In genomic region chr6:147506074-147506473, GRCm38 (mm10) we compare ENCODE assay signal across 12 mouse cellular contexts. TPM values are rescaled to one million over a fixed set of nuclear protein-coding genes. Genes with fewer than 3 reads are reported as not detected.
DNase-seq lines count a peak whose midpoint lies in the region; ATAC-seq lines count a peak whose summit lies in the region.
"Had no signal": no experiment of that assay in that cellular context is flagged by ENCODE, and none has a peak within 500 bp of the region (broad histone marks: within the 10 kb centered on the region; RNA-seq: fewer than 3 reads in every experiment).

No protein-coding gene starts in this region.

- no peaks in the 10 kb centered on the region for H3K9me3 ChIP-seq in kidney, embryonic 15.5 days (replicated peaks)
- H3K9me3 ChIP-seq in midbrain, embryonic 15.5 days, result no peaks in the 10 kb centered on the region
- H3K9me3 ChIP-seq in hindbrain, embryonic 14.5 days (ENCODE audit: control insufficient read depth, low read length), result no peaks in the 10 kb centered on the region
- H3K9me3 ChIP-seq: hindbrain, embryonic 15.5 days had no signal

- intact Hi-C loops in gastrocnemius, postnatal 14 days (cut with DNase I; ENCODE audit: low total_unique reads), result no loop called here
- intact Hi-C loops in heart, postnatal 14 days (cut with DNase I), result no loop called here

- no peaks in the 10 kb centered on the region for H3K4me1 ChIP-seq in kidney, embryonic 15.5 days
- H3K4me1 ChIP-seq in midbrain, embryonic 15.5 days, result no peaks in the 10 kb centered on the region
- H3K4me1 ChIP-seq in hindbrain, embryonic 14.5 days (replicated peaks; ENCODE audit: control insufficient read depth, insufficient read depth, low read length), result no peaks in the 10 kb centered on the region
- H3K4me1 ChIP-seq: hindbrain, embryonic 15.5 days had no signal

- H3K27ac ChIP-seq in kidney, embryonic 15.5 days, result no peak overlapping the region
- no peak overlapping the region for H3K27ac ChIP-seq in midbrain, embryonic 15.5 days
- H3K27ac ChIP-seq in hindbrain, embryonic 14.5 days, result no peak overlapping the region
- H3K27ac ChIP-seq: hindbrain, embryonic 15.5 days had no signal

- H3K4me3 ChIP-seq in kidney, embryonic 15.5 days (replicated peaks), result no peak overlapping the region
- no peak overlapping the region for H3K4me3 ChIP-seq in midbrain, embryonic 15.5 days
- H3K4me3 ChIP-seq in hindbrain, embryonic 14.5 days (replicated peaks; ENCODE audit: low read length), result no peak overlapping the region
- H3K4me3 ChIP-seq: hindbrain, embryonic 15.5 days had no signal

- H3K27me3 ChIP-seq in kidney, embryonic 15.5 days, result no peaks in the 10 kb centered on the region
- H3K27me3 ChIP-seq in midbrain, embryonic 15.5 days (replicated peaks), result no peaks in the 10 kb centered on the region
- H3K27me3 ChIP-seq in hindbrain, embryonic 14.5 days (ENCODE audit: control insufficient read depth, insufficient read depth, low read length), result no peaks in the 10 kb centered on the region
- H3K27me3 ChIP-seq: hindbrain, embryonic 15.5 days had no signal

- DNase-seq in kidney, postnatal 10 days, result peak; percentile 28
- DNase-seq in NIH3T3 (ENCODE audit: low read depth), result peak; percentile 88
- DNase-seq in gastrocnemius, postnatal 14 days, result peak; percentile 32
- DNase-seq in heart, postnatal 14 days, result peak; percentile 33 to 40
- no peak for DNase-seq in hindbrain, embryonic 14.5 days (ENCODE audit: low spot score)
- DNase-seq in frontal cortex, postnatal 25 days (ENCODE audit: low spot score in 2 of 2), result no peak
- DNase-seq: adrenal gland, adult 2 months; cerebellum, adult 9-11 months; thymus, postnatal 25 days had no signal

- no peak for ATAC-seq in kidney, embryonic 15.5 days (replicated peaks; ENCODE audit: low FRiP score)
- no peak for ATAC-seq in midbrain, embryonic 15.5 days (replicated peaks)
- no peak for ATAC-seq in hindbrain, embryonic 14.5 days (ENCODE audit: low FRiP score)

- no peaks in the 10 kb centered on the region for H3K36me3 ChIP-seq in kidney, embryonic 15.5 days
- H3K36me3 ChIP-seq in midbrain, embryonic 15.5 days (replicated peaks), result no peaks in the 10 kb centered on the region
- H3K36me3 ChIP-seq in hindbrain, embryonic 14.5 days (replicated peaks; ENCODE audit: control insufficient read depth, insufficient read depth), result no peaks in the 10 kb centered on the region
- H3K36me3 ChIP-seq: hindbrain, embryonic 15.5 days had no signal

- WGBS in kidney, embryonic 15.5 days, result 62% methylated on average over 9 of the region's 9 CpGs
- WGBS in midbrain, embryonic 15.5 days, result 86% methylated on average over 9 of the region's 9 CpGs
- 86% methylated on average over 9 of the region's 9 CpGs for WGBS in hindbrain, embryonic 14.5 days

- no peak overlapping the region for H3K4me2 ChIP-seq in kidney, embryonic 15.5 days
- no peak overlapping the region for H3K4me2 ChIP-seq in midbrain, embryonic 15.5 days
- H3K4me2 ChIP-seq in hindbrain, embryonic 14.5 days (replicated peaks), result no peak overlapping the region
- H3K4me2 ChIP-seq: hindbrain, embryonic 15.5 days had no signal

- no peak overlapping the region for H3K9ac ChIP-seq in kidney, embryonic 15.5 days
- H3K9ac ChIP-seq in midbrain, embryonic 15.5 days, result no peak overlapping the region
- no peak overlapping the region for H3K9ac ChIP-seq in hindbrain, embryonic 14.5 days
- H3K9ac ChIP-seq: hindbrain, embryonic 15.5 days had no signal

RNA-seq across cellular contexts. Expression of gene Ccdc91, which starts 30.4 kb away (rescaled TPM):
- 25.2 and 29.3 TPM in 2 replicates for polyA plus RNA-seq in kidney, embryonic 15.5 days (2015; fragmentation: Nextera tagmentation; extraction: Ambion mirVana)
- total RNA-seq in gastrocnemius, postnatal 14 days (2021), result 10 to 100 TPM; 62.3 to 63.3 TPM
- total RNA-seq in heart, postnatal 14 days (2021), result 10 to 100 TPM; 21.7 to 23.5 TPM
- polyA plus RNA-seq in midbrain, embryonic 15.5 days (2015; fragmentation: Nextera tagmentation; extraction: Ambion mirVana), result 45.2 and 46.7 TPM in 2 replicates
- 40.6 and 42.0 TPM in 2 replicates for polyA plus RNA-seq in hindbrain, embryonic 14.5 days (2014; fragmentation: Nextera tagmentation; extraction: Ambion mirVana)

Comparison
In these comparisons a context has a peak if more than half of its experiments do, and no peak if none do; other contexts are left out.
1. DNase-seq: peak in kidney, postnatal 10 days (single experiment), NIH3T3 (single experiment), gastrocnemius, postnatal 14 days (single experiment) and heart, postnatal 14 days (2 of 2); none in hindbrain, embryonic 14.5 days (single experiment) and frontal cortex, postnatal 25 days (0 of 2).